Mouse (Mus musculus): ENCODE results near the gene Slc41a2.
"Not testable (repeated sequence)": the region's sequence is repeated elsewhere in the genome, so short reads cannot be mapped to it uniquely, and the experiment has no call there.

The Slc41a2 gene

DNA sequence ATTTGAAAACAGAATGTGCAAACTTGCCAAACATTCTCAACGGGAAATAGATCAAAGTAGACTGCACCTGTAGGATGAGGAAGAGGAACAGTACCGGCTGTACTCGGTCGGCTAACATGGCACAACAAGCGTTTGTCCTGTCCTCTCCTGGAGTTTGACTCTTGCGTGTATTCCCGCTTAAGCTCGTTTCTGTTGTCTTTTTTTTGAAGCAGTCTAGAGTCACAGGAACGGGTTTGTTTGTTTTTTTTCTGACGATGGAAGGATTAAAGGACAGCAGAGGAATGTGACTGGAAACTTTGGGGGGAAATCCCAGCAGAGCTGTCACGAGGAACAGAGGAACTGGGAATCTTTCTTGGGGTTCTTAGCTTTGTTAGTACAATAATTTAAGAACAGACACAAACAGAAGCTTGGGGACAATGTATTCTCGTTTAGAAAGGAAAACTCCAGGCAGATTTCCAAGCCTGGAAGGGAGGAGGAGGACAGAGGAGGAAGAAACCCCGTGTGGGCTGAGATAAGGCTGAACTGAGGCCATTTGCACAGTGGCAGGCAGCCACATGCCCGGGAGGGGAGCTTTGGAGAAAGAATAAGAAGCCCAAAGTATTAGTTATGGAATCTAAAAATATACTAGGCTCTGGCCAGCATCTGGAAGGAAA lies 16.1 kb upstream of the Slc41a2 start:
- no peak for DNase-seq (ENCODE audit: low spot score in 2 of 2)

DNA sequence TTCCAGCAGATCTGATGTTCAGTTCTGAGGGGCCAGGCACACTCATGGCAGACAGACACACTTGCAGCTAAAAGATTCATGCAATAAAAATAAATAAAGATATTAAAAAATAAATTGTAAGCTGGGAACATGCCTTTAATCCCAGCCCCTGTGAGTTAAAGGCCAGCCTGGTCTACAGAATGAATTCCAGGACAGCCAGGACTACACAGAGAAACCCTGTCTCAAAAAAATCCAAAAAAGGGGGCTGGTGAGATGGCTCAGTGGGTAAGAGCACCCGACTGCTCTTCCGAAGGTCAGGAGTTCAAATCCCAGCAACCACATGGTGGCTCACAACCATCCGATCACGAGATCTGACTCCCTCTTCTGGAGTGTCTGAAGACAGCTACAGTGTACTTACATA lies 14.1 kb upstream of the Slc41a2 start:
- not testable (repeated sequence) for DNase-seq (ENCODE audit: low spot score in 2 of 2)

DNA sequence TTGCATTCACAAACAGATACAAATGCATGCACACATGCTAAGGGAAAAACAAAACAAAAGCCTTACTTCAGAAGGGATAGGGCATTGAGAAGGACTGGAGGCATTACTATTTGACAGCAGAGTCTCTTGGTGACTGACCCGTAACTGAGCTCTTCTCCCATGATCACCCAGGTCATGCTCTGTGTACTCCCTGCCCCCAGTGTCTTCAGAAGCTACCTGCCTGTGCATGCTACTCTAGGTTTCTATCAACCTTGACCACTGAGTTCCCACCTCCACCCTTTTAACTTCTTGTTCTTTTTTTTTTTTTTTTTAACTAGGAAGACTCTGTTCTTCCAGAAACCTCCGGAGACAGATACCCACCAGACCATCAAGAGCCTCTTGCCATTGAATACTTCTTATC lies 13.0 kb upstream of the Slc41a2 start:
- no peak for DNase-seq (ENCODE audit: low spot score in 2 of 2)

DNA sequence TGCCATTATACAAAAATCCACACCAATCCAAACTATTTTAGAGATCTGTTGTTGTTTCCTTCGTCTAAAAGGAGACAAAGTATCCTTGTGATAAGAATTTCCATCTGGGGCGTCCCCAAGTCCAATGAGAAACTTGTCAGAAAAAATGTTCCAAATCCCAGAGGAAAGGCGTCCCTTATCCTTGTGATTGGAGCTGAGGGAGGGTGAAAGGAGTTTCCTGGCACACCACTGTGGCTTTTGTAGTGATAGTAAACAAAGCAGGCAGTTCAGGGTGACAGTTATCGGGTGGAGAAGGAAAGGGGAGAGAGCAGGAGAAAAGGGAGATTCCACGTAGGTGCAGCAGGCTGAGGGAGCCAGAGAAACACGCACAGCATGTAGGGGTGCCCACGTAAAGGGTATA lies 9.8 kb upstream of the Slc41a2 start:
- no peak for DNase-seq (ENCODE audit: low spot score in 2 of 2)

DNA sequence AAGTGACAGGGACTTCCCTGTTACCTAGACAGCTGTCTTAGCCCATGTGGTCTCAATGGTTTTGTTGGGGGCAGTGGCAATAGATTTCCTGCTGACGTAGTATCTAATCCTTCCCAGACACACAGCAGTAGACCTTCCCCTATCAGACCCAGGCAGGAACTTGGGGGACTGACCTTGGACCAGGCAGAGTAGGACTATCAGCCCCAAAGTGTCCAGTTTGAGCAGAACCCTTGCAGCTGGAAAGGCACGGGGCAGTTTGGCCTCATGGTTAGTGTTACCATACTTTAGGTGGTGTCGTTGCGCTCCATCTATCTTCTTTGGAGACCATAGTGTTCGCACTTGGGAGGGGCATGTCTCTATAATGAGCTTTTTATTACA lies 8.7 kb upstream of the Slc41a2 start:
- DNase-seq (ENCODE audit: low spot score in 2 of 2): no peak

DNA sequence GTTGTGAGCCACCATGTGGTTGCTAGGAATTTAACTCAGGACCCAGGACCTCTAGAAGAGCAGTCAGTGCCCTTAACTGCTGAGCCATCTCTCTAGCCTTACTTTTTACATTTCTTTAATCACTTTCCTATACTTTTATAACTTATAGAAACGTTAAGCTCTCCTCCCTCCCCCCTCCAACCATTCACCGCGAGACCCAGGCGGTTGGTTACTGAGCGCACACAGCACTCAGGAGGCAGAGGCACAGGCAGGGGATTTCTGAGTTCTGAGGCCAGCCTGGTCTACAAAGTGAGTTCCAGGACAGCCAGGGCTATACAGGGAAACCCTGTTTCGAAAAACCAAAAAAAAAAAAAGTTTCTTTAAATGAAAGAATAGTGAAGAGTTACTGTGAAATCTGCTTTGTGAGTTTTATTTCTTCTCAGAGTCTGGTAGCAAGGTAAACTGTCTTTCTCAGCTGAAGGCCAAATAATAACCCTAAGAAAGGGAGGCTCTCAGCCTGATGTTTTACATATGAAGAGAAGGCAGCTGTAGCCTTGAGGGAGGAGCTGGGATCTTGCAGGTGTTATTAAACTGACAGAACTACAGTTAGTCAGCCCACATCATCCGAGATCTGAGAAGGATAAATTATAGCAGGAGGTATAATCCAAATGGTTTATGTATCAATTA lies 8.1 kb upstream of the Slc41a2 start:
- DNase-seq (ENCODE audit: low spot score in 2 of 2): no peak

DNA sequence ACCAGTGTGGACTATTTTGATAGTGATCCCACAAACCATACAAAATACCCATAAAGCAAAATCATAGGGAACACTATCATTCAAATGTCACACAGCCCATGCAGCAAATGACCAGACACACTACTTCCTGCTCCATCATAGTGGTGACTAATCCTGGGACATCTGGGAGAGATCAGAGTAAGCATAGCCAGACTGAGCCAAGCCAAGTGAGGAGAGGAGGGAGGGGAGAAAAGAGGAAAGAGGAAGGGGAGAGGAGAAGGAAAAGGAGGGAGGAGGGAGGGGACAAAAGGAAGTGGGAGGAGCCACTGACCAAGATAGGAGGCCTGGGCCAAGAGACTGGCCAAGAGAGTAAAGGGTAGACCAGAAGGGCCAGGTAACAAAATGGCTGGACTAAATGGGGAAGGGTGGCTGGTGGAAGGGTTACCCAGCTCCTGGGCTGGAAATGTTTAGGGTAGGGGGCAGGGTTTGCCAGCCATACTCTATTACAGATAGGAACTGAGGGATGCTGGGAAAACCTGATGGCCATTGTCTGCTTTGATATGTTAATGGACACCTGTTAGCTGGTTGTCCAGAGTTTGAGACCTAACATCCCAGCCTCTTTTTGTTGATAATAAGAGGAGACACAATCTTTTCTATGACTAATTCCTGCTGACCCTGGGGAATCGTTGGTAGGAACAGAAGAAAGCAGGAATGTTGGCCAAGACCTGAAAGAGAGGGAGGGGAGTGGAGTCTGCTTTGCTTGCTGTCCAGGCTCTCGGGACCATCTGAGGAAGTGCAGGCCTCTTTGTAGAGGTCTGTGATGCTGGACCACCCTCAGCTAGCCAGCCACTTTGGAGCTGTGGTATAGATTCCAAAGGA lies 6.4 kb upstream of the Slc41a2 start:
- no peak for DNase-seq (ENCODE audit: low spot score in 2 of 2)

DNA sequence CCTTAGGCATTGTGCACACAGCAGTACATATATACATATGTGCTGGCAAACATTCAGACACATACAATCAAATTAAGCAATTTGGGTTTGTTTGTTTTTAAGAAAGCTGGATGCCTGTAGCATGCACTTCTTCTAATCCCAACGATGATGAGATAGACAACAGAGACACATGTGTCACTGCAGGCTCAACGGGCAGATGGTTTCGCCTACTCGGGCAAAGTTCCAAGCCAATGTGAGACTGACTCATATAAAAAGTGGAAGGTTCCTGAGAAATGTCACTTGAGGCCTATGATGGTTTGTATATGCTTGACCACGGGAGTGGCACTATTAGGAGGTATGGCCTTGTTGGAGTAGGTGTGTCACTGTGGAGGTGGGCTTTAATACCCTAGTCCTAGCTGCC lies 5.5 kb upstream of the Slc41a2 start:
- DNase-seq (ENCODE audit: low spot score in 2 of 2): no peak

DNA sequence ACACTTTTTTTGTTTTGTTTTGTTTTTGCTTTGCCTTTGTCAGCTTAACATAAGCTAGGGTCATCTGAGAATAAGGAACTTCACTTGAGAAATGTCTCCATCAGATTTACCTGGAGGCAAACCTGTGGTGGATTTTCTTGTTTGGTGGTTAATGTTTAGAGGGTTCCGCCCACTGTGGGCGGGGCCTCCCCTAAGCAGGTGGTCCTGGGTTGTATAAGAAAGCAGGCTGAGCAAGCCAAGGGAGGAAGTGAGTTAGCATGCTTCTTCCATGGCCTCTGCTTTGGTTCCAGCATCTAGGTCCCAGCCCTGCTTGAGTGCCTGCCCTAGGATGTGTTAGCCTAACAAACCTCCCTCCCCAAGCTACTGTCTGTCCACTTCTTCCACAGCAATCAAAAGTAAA lies 3.5 kb upstream of the Slc41a2 start:
- no peak for DNase-seq (ENCODE audit: low spot score in 2 of 2)

DNA sequence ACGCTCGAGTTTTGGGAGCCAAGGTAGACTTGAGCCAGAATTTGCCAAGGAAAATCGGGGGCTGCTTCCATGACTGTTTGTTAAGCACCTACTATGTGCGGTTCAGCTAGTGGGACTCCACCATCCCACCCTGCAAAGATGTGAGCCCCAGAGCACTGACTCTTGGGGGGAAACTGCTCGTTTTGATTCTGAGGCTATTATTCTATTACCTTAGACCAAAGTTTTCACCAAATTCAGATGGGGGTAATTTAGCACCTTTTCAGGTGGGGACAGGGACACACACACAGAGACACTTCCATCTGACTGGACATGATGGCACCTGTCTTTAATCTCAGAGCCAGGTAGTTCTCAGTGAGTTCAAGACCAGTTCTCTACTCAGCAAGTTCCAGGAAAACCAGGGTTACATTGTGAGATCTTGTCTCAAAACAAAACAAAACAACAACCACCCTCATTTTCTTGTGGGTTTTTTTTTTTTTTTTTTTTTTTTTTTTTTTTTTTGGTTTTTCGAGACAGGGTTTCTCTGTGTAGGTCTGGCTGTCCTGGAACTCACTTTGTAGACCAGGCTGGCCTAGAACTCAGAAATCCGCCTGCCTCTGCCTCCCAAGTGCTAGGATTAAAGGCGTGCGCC lies 403 bp upstream of the Slc41a2 start:
- DNase-seq (ENCODE audit: low spot score in 2 of 2): no peak

DNA sequence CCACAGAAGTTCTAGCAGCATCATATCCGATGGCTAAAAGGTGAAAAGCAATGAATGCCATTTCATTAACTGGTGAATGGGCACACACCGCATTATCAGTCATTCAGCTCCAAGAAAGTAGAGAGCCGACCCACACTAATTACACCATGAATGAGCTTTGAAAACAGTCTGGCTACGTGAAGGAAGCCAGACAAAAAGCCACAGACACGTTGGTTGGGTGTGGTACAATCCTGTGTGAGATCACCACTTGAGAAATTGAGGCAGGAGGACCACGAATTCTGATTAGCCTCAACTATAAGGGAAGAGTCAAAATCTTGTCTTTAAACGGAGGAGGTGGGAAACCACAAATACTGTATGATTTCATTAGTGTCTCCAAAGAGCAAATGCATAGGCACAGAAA lies 1.3 kb downstream of the Slc41a2 start:
- no peak for DNase-seq (ENCODE audit: low spot score in 2 of 2)

DNA sequence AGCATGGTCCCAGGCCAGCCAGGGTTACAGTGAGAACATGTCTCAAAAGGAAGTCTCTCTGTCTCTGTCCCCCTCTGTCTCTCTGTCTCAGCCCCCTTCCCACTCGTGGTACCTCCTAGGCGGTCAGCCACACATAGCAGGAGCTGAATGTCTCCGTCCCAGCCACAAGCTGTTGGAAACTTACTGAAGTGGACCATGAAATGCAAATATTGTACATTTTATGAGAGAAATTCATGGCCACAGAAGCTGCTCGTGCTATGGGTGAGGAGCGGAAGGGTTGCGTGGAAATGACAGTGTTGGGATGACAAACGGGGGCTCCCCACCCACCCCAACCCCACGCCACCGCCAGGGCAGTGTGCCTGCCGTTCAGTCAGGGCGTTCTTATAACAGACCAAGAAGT lies 5.1 kb downstream of the Slc41a2 start:
- no peak for DNase-seq (ENCODE audit: low spot score in 2 of 2)

DNA sequence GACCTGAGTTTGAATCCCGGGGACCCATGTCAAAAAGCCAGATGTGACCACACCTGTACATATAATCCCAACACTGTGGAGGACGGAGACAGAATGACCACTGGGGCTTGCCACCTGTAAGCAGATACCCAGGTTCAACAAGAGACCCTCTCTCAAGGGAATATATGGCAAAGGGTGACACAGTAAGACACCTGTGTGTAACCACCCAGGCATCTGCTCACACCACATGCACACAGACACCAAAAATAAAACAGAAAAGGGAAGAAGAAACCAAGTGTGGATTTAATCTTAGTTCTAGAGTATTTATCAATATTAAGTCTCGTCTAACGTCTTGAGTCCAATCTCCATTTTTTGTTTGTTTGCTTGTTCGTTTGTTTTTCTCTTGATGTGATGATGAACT lies 5.9 kb downstream of the Slc41a2 start:
- no peak for DNase-seq (ENCODE audit: low spot score in 2 of 2)

DNA sequence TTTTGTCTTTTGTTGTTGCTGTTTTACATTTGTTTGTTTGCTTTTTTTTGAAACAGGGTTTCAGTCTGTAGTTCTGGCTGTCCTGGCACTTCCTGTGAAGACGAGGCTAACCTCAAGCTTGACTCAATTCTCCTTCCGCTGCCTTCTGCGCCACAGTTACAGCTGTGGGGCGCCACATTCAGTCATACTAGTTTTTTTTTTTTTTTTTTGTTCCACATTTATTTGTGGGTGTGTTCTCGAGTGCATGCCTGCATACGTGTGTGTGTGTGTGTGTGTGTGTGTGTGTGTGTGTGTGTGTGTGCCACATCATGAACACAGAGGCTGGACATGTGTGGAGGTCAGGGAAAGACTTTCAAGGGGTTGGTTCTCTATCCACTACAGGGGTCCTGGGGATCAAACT lies 7.3 kb downstream of the Slc41a2 start:
- no peak for DNase-seq (ENCODE audit: low spot score in 2 of 2)

DNA sequence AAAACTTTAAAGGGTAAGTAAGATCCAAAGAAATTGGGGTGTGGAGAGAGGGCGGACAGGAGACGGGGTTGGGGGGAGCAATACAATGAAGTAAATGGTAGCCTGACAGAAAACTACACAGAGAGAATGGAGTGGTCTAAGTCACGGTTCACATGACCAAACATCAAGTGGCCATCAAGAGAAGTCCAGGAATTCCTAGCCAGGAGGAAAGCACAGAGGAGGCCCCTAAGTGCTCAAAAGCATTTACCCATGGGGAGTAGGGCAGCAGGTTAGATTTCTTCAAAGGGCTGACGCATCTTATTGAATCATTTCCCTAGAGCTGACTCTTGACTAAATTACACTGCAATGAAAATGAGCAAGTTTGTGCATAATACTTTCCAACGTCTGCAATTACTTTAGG lies 8.9 kb downstream of the Slc41a2 start:
- DNase-seq (ENCODE audit: low spot score in 2 of 2): no peak

DNA sequence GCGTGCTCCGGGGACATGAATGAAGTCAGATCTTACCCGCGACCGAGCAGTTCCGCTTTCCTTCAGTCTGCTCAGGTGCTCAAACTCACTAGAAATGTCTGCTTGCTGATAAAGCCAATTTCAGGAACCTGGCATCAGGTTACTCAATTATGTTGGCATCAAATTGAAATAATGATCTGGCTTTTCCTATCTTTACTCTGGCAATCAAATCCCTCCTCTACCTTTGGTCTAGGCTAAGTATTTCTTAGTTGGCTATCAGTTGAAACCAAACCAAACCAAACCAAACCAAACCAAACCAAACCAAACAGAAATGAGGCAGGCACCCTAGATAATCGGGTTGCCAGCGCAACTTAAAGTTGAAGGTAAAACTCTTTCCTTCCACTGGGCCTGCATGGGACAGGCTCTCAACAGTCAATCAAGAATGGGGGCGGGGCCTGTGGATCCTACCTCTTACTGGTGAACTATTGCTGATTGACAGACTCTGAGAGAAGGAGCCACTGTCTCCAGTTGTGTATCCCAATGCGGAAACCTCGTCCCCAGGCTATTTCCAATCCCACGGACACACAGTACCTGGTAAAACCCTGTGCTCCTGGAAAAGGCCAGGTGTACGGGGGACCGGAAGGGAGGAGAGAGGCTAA lies 10.9 kb downstream of the Slc41a2 start:
- no peak for DNase-seq (ENCODE audit: low spot score in 2 of 2)

DNA sequence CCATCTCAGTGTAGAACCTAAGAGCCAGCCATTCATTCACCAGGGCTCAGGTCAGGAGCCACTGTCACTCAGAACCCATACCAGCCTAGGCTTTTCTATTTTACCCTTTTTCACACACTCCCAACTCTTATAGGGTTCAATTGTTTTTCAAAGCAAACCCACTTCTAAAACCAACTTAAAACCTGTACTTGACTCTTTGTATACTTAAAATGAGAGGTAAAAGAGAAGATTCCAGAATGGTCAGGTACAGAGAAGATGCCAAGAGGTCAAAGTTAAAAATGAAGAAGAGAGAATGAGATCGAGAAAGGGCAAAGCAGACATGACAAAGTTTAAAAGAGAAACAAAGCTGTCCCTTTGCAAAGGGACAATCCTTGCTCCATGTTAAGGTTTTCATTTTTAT lies 11.8 kb downstream of the Slc41a2 start:
- no peak for DNase-seq (ENCODE audit: low spot score in 2 of 2)

DNA sequence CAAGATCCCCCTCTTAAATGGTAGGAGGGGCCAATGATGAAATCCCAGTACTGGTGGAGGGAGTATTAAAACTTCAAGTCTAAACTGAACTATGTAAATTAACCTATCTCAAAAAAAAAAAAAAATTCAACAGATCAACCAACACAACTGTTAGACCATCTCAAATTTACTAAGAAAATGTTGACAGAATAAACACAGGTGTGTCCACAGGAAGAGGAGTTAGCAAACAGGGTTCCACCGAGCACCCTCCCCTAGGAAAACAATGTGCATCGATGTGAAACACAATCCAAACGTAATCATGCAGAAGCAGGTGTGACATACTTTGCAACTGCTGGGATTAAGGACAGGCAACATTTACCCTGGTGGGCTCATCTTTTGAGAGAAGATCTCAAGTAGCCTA lies 12.8 kb downstream of the Slc41a2 start:
- DNase-seq (ENCODE audit: low spot score in 2 of 2): no peak

DNA sequence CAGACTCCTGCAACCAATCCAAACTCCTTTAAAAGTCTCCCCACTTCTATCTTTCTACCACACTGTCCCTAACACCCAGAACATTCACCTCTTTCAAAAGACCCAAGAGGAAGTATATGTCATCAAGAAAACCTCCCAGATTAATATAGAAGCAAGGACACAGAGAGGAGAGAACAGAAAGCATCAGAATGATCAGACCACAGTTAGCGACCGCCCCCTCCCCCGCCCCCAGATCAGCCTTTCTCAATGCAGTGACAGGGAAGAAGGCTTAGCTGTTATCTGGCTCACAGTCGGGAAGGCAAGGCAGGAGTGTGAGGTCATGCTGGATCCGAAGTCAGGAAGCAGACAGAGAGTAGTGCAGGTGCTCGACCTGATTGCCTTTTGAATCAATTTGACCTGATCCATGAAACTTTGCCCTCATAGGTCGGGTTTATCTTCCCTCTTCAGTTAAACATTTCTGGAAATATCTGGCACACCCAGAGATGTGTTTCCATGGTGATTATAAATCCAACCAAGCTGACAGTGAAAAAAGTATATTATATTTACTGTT lies 15.1 kb downstream of the Slc41a2 start:
- DNase-seq (ENCODE audit: low spot score in 2 of 2): no peak

DNA sequence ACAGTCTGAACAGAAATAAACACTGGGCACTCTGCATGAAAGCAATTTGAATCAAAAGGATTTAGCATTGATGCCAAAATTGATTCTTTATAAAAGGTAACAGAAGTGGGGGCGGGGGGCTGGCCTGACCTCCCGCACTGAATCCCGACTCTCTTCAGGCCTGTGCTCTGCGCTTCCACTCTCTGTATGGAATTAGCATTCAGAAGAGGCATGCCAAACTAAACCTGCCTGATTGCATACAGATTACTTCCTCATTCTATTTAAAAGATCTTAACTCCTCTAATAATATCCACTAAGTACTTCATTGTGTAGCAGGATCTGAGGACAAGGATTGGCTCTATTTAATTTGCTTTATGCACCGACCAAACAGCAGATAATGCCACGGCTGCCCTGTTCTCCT lies 16.2 kb downstream of the Slc41a2 start:
- DNase-seq (ENCODE audit: low spot score in 2 of 2): no peak

DNA sequence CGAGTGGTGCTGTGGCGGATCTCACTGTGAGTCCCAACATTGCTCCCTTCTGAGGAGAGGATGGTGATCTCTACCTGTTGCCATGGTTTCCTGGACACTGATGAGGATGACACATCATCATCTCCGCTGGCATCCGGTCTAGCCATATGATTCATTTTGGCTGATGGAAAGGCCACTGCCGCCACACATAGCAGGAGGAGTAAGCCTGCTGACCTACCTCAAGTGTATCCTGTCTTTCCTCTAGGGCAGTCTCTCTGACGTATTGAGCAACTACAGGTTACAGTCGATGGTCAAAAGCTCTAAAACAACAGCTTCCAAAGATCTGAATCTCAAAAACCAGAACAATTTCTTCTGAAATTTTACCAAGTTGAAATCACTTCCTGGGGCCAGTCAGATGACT lies 16.8 kb downstream of the Slc41a2 start:
- DNase-seq (ENCODE audit: low spot score in 2 of 2): no peak

DNA sequence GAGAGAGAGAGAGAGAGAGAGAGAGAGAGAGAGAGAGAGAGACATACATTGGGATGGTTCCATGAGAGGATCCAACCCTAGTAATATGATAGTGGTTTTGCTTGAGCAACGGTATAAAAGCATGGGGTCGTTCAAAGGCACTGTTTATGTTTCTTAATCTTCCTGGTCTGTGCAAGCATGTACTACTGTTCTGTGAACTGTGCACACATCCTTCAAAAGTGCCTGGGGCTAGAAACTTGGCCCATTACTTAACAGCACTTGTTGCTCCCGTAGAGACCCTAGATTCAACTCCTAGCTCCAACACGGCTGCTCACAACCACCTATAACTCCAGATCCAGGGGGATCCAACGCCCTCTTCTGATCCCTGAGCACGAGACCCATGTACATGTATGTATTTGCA lies 17.3 kb downstream of the Slc41a2 start:
- DNase-seq (ENCODE audit: low spot score in 2 of 2): no peak
